Mouse (Mus musculus) megakaryocyte, embryonic 14.5 days (primary cell): Measurements from ENCODE around the gene Bzw2.

Experiments used
- FLI1 ChIP-seq: IDR thresholded peaks from 2 replicates; pipeline ENCODE4 v1.6.1; 2012; ENCODE audit warnings: low read length, inconsistent platforms, mixed read lengths
- GATA1 ChIP-seq: IDR thresholded peaks from 3 replicates; pipeline ENCODE4 v1.6.1; 2012; ENCODE audit warnings: mixed read lengths, low read length, inconsistent platforms, borderline replicate concordance

- TF ChIP-seq GATA1 (no peak), FLI1 (no peak)
These were observed 49.4 kb downstream of the Bzw2 start for GRCm38 (mm10) chr12:36108442-36108841.
